Mouse (Mus musculus) hindbrain, postnatal 0 days (tissue): Measurements from ENCODE around the gene Eml5. TPM values are rescaled to one million over a fixed set of nuclear protein-coding genes. Genes with fewer than 3 reads are reported as not detected.

ENCODE experiments used
- ATAC-seq: fragments of 200-750 bp; cut with Nextera tagmentation; 2 replicates; pipeline ENCODE4 v1.8.0; 2017; ENCODE audit warnings: mild to moderate bottlenecking, moderate TSS enrichment, moderate library complexity
- DNase-seq: peaks from one replicate; pipeline ENCODE4 v3.0.0-alpha.2; 2015; ENCODE audit warnings: low spot score
- H3K27ac ChIP-seq: fragments of 300-500 bp; sonication (generic); 2 replicates; pipeline ENCODE4 v1.5.1; 2014; ENCODE audit warnings: mild to moderate bottlenecking
- H3K27me3 ChIP-seq: fragments of 300-500 bp; sonication (generic); 2 replicates; pipeline ENCODE4 v1.6.1; 2014; ENCODE audit warnings: low read length, mixed read lengths; ENCODE audit not compliant: insufficient read depth
- H3K36me3 ChIP-seq: fragments of 300-500 bp; sonication (generic); 2 replicates; pipeline ENCODE4 v1.6.1; 2014; ENCODE audit warnings: low read length, mixed read lengths; ENCODE audit not compliant: insufficient read depth
- H3K4me1 ChIP-seq: fragments of 300-500 bp; sonication (generic); 2 replicates; pipeline ENCODE4 v1.6.1; 2014; ENCODE audit warnings: antibody characterized with exemption, low read length, mixed read lengths; ENCODE audit not compliant: insufficient read depth
- H3K4me2 ChIP-seq: fragments of 300-500 bp; sonication (generic); 2 replicates; pipeline ENCODE4 v1.6.1; 2014; ENCODE audit warnings: low read depth, mild to moderate bottlenecking, low read length, moderate library complexity, mixed read lengths
- H3K4me3 ChIP-seq: fragments of 300-500 bp; sonication (generic); 2 replicates; pipeline ENCODE4 v1.5.1; 2014; ENCODE audit warnings: low read length
- H3K9ac ChIP-seq: fragments of 300-500 bp; sonication (generic); replicated peaks from 2 replicates; pipeline ENCODE4 v1.6.1; 2014; ENCODE audit warnings: mild to moderate bottlenecking, low read length, moderate library complexity, mixed read lengths
- H3K9me3 ChIP-seq: fragments of 300-500 bp; sonication (generic); 2 replicates; pipeline ENCODE4 v1.6.1; 2016; ENCODE audit warnings: low read length, mixed read lengths
- CTCF ChIP-seq: IDR thresholded peaks from 2 replicates; pipeline ENCODE4 v1.5.1; 2016; ENCODE audit warnings: antibody characterized with exemption, control low read depth, low read depth
- WGBS: fragments of 180-500 bp; shearing (Covaris S2); extraction: QIAGEN DNeasy Blood & Tissue Kit; methylation state at CpG from one replicate; pipeline ENCODE4 v1.1.7; 2014; 5-methylcytosine and 5-hydroxymethylcytosine counted together
- polyA plus RNA-seq: library from polyadenylated mRNA; unstranded; fragments of >200 nt; fragmentation: Nextera tagmentation; extraction: Ambion mirVana; gene quantifications from 2 replicates; pipeline ENCODE4 v1.2.1, GENCODE M21; 2015
- total RNA-seq: library from RNA; depleted of rRNA; stranded (reverse); fragments of >200 nt; gene quantifications from 2 replicates; pipeline ENCODE4 v1.2.3, GENCODE M21; 2014

The Eml5 gene
- total and polyA plus RNA-seq, 2 experiments from 2014 or later = 12.4 to 23.4 TPM

DNA sequence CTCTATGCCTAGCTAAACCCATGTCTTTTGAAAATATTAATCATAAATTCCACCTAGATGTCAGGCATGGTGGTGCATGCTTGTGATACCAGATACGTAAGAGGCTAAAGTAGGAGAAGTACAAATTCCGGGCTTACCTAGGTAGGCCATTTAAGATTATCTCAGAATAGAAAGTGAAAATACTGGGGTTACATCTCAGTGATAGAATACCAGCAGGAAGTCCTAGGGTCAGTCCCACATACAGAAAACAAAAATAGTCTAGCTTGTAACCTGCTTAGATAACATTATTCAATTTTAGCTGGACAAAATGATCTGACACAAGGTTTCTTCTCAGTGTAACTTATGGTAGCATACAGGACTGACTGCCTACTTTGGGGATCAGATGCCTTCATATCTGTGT lies 135.0 kb downstream of the Eml5 start:
- TF ChIP-seq CTCF = no peak
- Histone ChIP-seq H3K9me3 (no peaks in the 10 kb centered on the region), H3K4me3 (no peak overlapping the region), H3K4me1 (no peaks in the 10 kb centered on the region), H3K27me3 (no peaks in the 10 kb centered on the region), H3K36me3 (peaks cover 58% of the 10 kb centered on the region), H3K4me2 (no peak overlapping the region), H3K9ac (no peak overlapping the region), H3K27ac (no peak overlapping the region)
- DNase-seq (no peak), ATAC-seq (no peak)
- 94% methylated on average over 2 of the region's 2 CpGs for WGBS

DNA sequence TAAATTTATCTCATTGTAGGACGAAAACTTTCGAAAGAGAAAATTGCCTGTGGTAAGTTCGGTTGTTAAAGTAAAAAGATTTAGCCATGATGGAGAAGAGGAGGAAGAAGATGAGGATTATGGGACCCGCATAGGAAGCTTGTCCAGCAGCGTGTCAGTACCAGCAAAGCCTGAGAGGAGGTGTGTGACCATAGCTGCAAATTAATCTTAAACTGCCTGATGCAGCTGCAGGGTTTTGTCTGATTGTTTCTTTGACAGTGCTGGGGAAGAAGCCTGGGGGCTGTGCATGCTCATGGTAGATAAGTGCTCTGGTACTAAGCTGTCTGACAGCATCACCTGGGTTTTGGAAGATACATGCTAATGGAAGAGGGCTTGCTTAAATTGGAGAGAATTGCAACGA lies 141.6 kb downstream of the Eml5 start:
- Histone ChIP-seq H3K4me2 (no peak overlapping the region), H3K4me1 (no peaks in the 10 kb centered on the region), H3K9ac (no peak overlapping the region), H3K27me3 (no peaks in the 10 kb centered on the region), H3K27ac (no peak overlapping the region), H3K4me3 (no peak overlapping the region), H3K9me3 (no peaks in the 10 kb centered on the region), H3K36me3 (peaks cover 64% of the 10 kb centered on the region)
- DNase-seq = no peak
- WGBS = 93% methylated on average over 6 of the region's 6 CpGs
- ATAC-seq = no peak
- no peak for TF ChIP-seq CTCF

DNA sequence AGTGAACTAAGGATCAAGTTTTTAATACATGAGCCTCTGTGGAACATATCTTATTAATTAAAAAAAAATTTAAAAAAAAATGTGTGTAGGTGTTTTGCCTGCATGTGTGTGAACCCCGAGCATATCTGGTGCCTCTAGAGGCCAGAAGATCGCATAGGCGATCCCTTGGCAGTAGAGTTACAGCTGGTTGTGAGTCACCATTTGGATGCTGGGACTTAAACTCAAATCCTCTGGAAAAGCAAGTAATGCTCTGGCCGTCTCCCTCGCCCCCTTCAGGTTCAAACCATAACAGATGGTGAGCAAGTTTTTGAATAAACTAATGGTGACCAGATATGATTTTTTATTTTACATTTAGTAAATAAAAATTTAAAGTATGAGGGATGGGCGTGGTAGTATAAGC lies 143.6 kb downstream of the Eml5 start:
- Histone ChIP-seq H3K27me3 (no peaks in the 10 kb centered on the region), H3K27ac (no peak overlapping the region), H3K9me3 (no peaks in the 10 kb centered on the region), H3K4me2 (no peak overlapping the region), H3K9ac (no peak overlapping the region), H3K4me3 (no peak overlapping the region), H3K4me1 (no peaks in the 10 kb centered on the region), H3K36me3 (peaks cover 48% of the 10 kb centered on the region)
- no peak for DNase-seq
- WGBS = 83% methylated on average over 6 of the region's 6 CpGs
- TF ChIP-seq CTCF = peak; percentile 2; the same call in 1 of the 2 replicates
- ATAC-seq = no peak

DNA sequence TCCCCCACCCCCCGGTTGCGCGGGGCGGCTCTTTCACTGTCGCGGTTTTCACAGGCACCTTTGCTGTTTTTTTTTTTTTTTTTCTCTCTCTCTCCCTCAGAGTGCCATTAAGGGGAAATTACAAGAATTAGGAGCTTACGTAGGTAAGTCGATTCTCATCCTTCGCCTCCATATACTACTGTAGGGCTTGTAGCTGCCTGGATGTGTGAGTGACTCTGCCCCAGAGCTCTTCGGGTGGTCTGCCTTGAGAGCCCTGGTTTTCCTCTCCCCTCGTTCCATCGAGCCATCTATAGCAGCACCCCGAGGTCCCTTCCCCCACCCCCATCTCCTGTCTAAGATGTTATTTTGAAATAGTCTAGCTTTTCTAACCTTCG lies 153.9 kb downstream of the Eml5 start:
- no peak for TF ChIP-seq CTCF
- H3K4me2 ChIP-seq = peak overlapping the region; percentile 70
- peak overlapping the region; percentile 94 for H3K4me3 ChIP-seq
- H3K4me1 ChIP-seq = peaks cover 10% of the 10 kb centered on the region; the same call in 1 of the 2 replicates
- no peaks in the 10 kb centered on the region for H3K9me3 ChIP-seq
- peak overlapping the region; percentile 91 for H3K27ac ChIP-seq
- 2% methylated on average over 13 of the region's 14 CpGs for WGBS
- no peaks in the 10 kb centered on the region for H3K27me3 ChIP-seq
- ATAC-seq (peak; percentile 39; the same call in 1 of the 2 replicates), DNase-seq (peak; percentile 47)
- peak overlapping the region; percentile 85 for H3K9ac ChIP-seq
- H3K36me3 ChIP-seq = no peaks in the 10 kb centered on the region

DNA sequence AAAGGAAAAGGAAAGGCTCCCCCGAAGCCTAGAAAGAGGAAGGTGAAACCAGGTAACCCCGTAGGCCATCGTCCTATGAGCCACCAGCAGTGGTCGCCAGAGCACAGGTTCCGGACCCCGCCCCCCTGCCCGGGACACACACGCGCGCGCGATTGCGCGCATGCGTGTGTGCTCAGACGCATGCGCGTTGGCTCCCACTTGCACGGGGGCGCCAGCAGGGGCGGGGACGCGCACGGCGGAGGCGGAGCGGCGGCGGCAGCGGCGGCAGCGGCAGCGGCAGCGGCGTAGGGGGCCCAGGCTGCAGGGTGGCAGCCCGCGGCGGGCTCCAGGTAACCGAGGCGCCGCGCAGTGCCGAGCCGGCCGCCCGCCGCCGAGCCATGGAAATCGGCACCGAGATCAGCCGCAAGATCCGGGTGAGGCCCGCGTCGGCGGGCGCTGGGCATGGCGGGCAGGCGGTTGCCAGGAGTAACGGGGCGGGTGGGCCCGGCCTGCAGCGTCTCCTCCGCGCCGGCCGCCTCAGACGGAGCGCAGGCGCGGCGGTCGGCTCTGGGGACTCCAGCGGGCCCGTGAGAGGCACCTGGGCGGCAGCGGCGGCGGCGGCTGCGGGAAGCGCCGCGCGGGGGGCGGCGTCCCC lies 154.4 kb downstream of the Eml5 start, which contains the start of gene Zc3h14:
Zc3h14 (plus strand) TSS at position 219 of the 634 bp plus-strand sequence.
- DNase-seq (peak; percentile 98), ATAC-seq (peak; percentile 94)
- Histone ChIP-seq H3K27ac (peak within 1 kb of the TSS; percentile 91), H3K36me3 (no peaks in the 10 kb centered on the region), H3K4me1 (peaks cover 10% of the 10 kb centered on the region; the same call in 1 of the 2 replicates), H3K9me3 (no peaks in the 10 kb centered on the region), H3K4me3 (peak within 1 kb of the TSS; percentile 94), H3K9ac (peak within 1 kb of the TSS; percentile 85), H3K4me2 (peak within 1 kb of the TSS; percentile 70), H3K27me3 (no peaks in the 10 kb centered on the region)
- TF ChIP-seq CTCF = peak; percentile 72
- WGBS = 1% methylated on average over 73 of the region's 87 CpGs

DNA sequence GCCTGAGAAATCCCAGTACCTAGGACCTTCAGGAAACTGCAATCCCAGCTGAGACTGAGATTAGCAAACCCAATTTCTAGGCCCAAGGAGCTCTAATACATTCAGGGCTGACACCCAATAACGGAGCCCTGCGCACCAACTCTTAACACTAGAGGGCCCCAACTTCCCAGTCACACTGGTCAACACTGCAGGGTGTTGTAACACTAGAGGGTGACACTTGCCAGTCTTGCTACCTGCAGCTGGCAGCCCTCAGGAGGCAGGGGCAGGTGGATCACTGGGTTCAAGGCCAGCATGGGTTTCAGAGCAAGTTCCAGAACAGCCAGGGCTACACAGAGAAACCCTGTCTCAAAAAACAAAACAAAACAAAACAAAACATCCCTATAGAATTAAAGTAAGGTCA lies 155.2 kb downstream of the Eml5 start:
- WGBS = 13% methylated on average over 2 of the region's 2 CpGs
- Histone ChIP-seq H3K36me3 (no peaks in the 10 kb centered on the region), H3K4me3 (no peak overlapping the region), H3K9ac (no peak overlapping the region), H3K27ac (no peak overlapping the region), H3K27me3 (no peaks in the 10 kb centered on the region), H3K4me2 (no peak overlapping the region), H3K9me3 (no peaks in the 10 kb centered on the region), H3K4me1 (peaks cover 10% of the 10 kb centered on the region; the same call in 1 of the 2 replicates)
- ATAC-seq (0 out of 2 replicates have a peak, but pooled peaks have one; percentile 13), DNase-seq (peak; percentile 25)
- peak; percentile 62 for TF ChIP-seq CTCF

DNA sequence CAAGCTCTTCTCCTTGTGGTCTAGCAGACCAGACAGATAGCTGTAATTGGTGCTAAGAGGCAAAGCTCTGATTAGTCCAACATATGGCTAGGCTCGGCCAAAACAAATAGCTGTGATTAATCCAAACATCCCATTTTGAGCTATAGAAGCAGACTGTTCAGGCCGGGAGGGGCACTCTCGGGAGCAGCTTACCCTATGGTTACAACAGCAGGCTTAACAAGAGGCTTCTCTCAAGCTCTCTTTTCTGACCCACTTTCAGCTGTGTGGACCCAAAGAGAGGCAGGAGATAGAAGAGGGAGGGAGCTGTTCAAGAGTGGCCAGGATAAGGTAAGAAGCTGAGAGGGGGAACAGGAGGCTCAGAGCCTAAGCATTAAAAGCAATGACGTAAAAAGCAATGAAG lies 155.7 kb downstream of the Eml5 start:
- ATAC-seq = no peak
- Histone ChIP-seq H3K4me3 (no peak overlapping the region), H3K36me3 (no peaks in the 10 kb centered on the region), H3K4me1 (peaks cover 10% of the 10 kb centered on the region; the same call in 1 of the 2 replicates), H3K9me3 (no peaks in the 10 kb centered on the region), H3K27ac (no peak overlapping the region), H3K4me2 (no peak overlapping the region), H3K27me3 (no peaks in the 10 kb centered on the region), H3K9ac (no peak overlapping the region)
- 73% methylated on average over 4 of the region's 4 CpGs for WGBS
- no peak for TF ChIP-seq CTCF
- no peak for DNase-seq
